Mouse (Mus musculus): ENCODE measurements at regions not wholly inside any gene's neighbourhood (a gene's known extent, or its start where the extent isn't known, plus 50 kb on each side); places are given as distances from the start of the nearest gene placed in this dataset.
A peak's percentile ranks its signal among the peaks of the same experiment; 100 is the strongest.

GRCm38 (mm10) chr14:76681581-76682377, 125.1 kb upstream of the Serp2 start:
- ATAC-seq (ENCODE audit: low FRiP score) (no peak), DNase-seq (ENCODE audit: low spot score) (no peak)
- H3K27me3 ChIP-seq (ENCODE audit: control insufficient read depth, insufficient read depth, low read length), result no peaks in the 10 kb centered on the region
- no peak overlapping the region for H3K4me3 ChIP-seq (ENCODE audit: low read depth, low read length)
- no peaks in the 10 kb centered on the region for H3K9me3 ChIP-seq (ENCODE audit: control insufficient read depth, low read length)
- 42% methylated on average over 8 of the region's 8 CpGs for WGBS
- H3K9ac ChIP-seq (ENCODE audit: low read depth, low read length), result no peak overlapping the region
- H3K4me2 ChIP-seq (replicated peaks; ENCODE audit: low read depth, low read length), result no peak overlapping the region
- peaks cover 10% of the 10 kb centered on the region for H3K4me1 ChIP-seq (replicated peaks; ENCODE audit: control insufficient read depth, insufficient read depth, low read length)
- no peaks in the 10 kb centered on the region for H3K36me3 ChIP-seq (ENCODE audit: control insufficient read depth, insufficient read depth, low read length)
- H3K27ac ChIP-seq (ENCODE audit: low read depth, low read length), result no peak overlapping the region

- Histone ChIP-seq H3K4me3 (ENCODE audit: low read depth, low read length) (no peak overlapping the region), H3K36me3 (ENCODE audit: control insufficient read depth, insufficient read depth, low read length) (no peaks in the 10 kb centered on the region), H3K27ac (ENCODE audit: low read depth, low read length) (peak overlapping the region; percentile 47; the same call in 1 of the 2 replicates), H3K27me3 (ENCODE audit: control insufficient read depth, insufficient read depth, low read length) (no peaks in the 10 kb centered on the region), H3K4me2 (replicated peaks; ENCODE audit: low read depth, low read length) (no peak overlapping the region), H3K9ac (ENCODE audit: low read depth, low read length) (no peak overlapping the region), H3K4me1 (replicated peaks; ENCODE audit: control insufficient read depth, insufficient read depth, low read length) (peaks cover 4% of the 10 kb centered on the region; the same call in 1 of the 2 replicates), H3K9me3 (ENCODE audit: control insufficient read depth, low read length) (no peaks in the 10 kb centered on the region)
- DNase-seq (ENCODE audit: low spot score) (peak; percentile 41), ATAC-seq (ENCODE audit: low FRiP score) (no peak)
- WGBS, result 13% methylated on average over 5 of the region's 5 CpGs
These were observed 121.9 kb upstream of the Serp2 start for GRCm38 (mm10) chr14:76678512-76679134.

- Histone ChIP-seq H3K4me1 (replicated peaks; ENCODE audit: control insufficient read depth, insufficient read depth, low read length) (0 out of 2 replicates have a peak, but pooled peaks cover 2% of the 10 kb centered on the region), H3K27ac (ENCODE audit: low read depth, low read length) (no peak overlapping the region), H3K4me3 (ENCODE audit: low read depth, low read length) (no peak overlapping the region), H3K9ac (ENCODE audit: low read depth, low read length) (no peak overlapping the region), H3K9me3 (ENCODE audit: control insufficient read depth, low read length) (no peaks in the 10 kb centered on the region), H3K4me2 (replicated peaks; ENCODE audit: low read depth, low read length) (no peak overlapping the region), H3K27me3 (ENCODE audit: control insufficient read depth, insufficient read depth, low read length) (no peaks in the 10 kb centered on the region), H3K36me3 (ENCODE audit: control insufficient read depth, insufficient read depth, low read length) (no peaks in the 10 kb centered on the region)
- DNase-seq (ENCODE audit: low spot score) (no peak), ATAC-seq (ENCODE audit: low FRiP score) (no peak)
- WGBS, result 28% methylated on average over 8 of the region's 8 CpGs
These were observed 118.3 kb upstream of the Serp2 start for GRCm38 (mm10) chr14:76674949-76675348.

- no peaks in the 10 kb centered on the region for H3K36me3 ChIP-seq (ENCODE audit: control insufficient read depth, insufficient read depth, low read length)
- no peak for ATAC-seq (ENCODE audit: low FRiP score)
- 83% methylated on average over 11 of the region's 11 CpGs for WGBS
These were observed 117.1 kb upstream of the Serp2 start for GRCm38 (mm10) chr14:76673671-76674331.

GRCm38 (mm10) chr14:76672899-76673298, 116.2 kb upstream of the Serp2 start:
- Histone ChIP-seq H3K9ac (ENCODE audit: low read depth, low read length) (no peak overlapping the region), H3K27ac (ENCODE audit: low read depth, low read length) (no peak overlapping the region), H3K27me3 (ENCODE audit: control insufficient read depth, insufficient read depth, low read length) (no peaks in the 10 kb centered on the region), H3K4me1 (replicated peaks; ENCODE audit: control insufficient read depth, insufficient read depth, low read length) (no peaks in the 10 kb centered on the region), H3K4me3 (ENCODE audit: low read depth, low read length) (no peak overlapping the region), H3K9me3 (ENCODE audit: control insufficient read depth, low read length) (no peaks in the 10 kb centered on the region), H3K36me3 (ENCODE audit: control insufficient read depth, insufficient read depth, low read length) (no peaks in the 10 kb centered on the region), H3K4me2 (replicated peaks; ENCODE audit: low read depth, low read length) (no peak overlapping the region)
- DNase-seq (ENCODE audit: low spot score) (no peak), ATAC-seq (ENCODE audit: low FRiP score) (no peak)
- 60% methylated on average over 6 of the region's 6 CpGs for WGBS

More at GRCm38 (mm10) chr14:76673671-76674331, 117.1 kb upstream of the Serp2 start:
- Histone ChIP-seq H3K9ac (ENCODE audit: low read depth, low read length) (no peak overlapping the region), H3K4me2 (replicated peaks; ENCODE audit: low read depth, low read length) (no peak overlapping the region), H3K27me3 (ENCODE audit: control insufficient read depth, insufficient read depth, low read length) (no peaks in the 10 kb centered on the region), H3K9me3 (ENCODE audit: control insufficient read depth, low read length) (no peaks in the 10 kb centered on the region), H3K4me3 (ENCODE audit: low read depth, low read length) (no peak overlapping the region), H3K4me1 (replicated peaks; ENCODE audit: control insufficient read depth, insufficient read depth, low read length) (0 out of 2 replicates have a peak, but pooled peaks cover 2% of the 10 kb centered on the region), H3K27ac (ENCODE audit: low read depth, low read length) (no peak overlapping the region)
- DNase-seq (ENCODE audit: low spot score), result no peak

GRCm38 (mm10) chr14:76672442-76672841, 115.8 kb upstream of the Serp2 start:
- ATAC-seq (ENCODE audit: low FRiP score) (no peak), DNase-seq (ENCODE audit: low spot score) (no peak)
- Histone ChIP-seq H3K4me3 (ENCODE audit: low read depth, low read length) (no peak overlapping the region), H3K27ac (ENCODE audit: low read depth, low read length) (no peak overlapping the region), H3K9me3 (ENCODE audit: control insufficient read depth, low read length) (no peaks in the 10 kb centered on the region), H3K4me2 (replicated peaks; ENCODE audit: low read depth, low read length) (no peak overlapping the region), H3K9ac (ENCODE audit: low read depth, low read length) (no peak overlapping the region), H3K4me1 (replicated peaks; ENCODE audit: control insufficient read depth, insufficient read depth, low read length) (no peaks in the 10 kb centered on the region), H3K36me3 (ENCODE audit: control insufficient read depth, insufficient read depth, low read length) (no peaks in the 10 kb centered on the region), H3K27me3 (ENCODE audit: control insufficient read depth, insufficient read depth, low read length) (no peaks in the 10 kb centered on the region)
- WGBS, result 82% methylated on average over 2 of the region's 2 CpGs

GRCm38 (mm10) chr14:76671023-76671422, 114.3 kb upstream of the Serp2 start:
- whole genome bisulfite sequencing, result 92% methylated on average over 4 of the region's 4 CpGs
- H3K4me1 ChIP-seq (replicated peaks; ENCODE audit: control insufficient read depth, insufficient read depth, low read length), result no peaks in the 10 kb centered on the region
- H3K9me3 ChIP-seq (ENCODE audit: control insufficient read depth, low read length), result no peaks in the 10 kb centered on the region
- no peak for ATAC-seq (ENCODE audit: low FRiP score)
- no peak overlapping the region for H3K27ac ChIP-seq (ENCODE audit: low read depth, low read length)
- H3K36me3 ChIP-seq (ENCODE audit: control insufficient read depth, insufficient read depth, low read length), result no peaks in the 10 kb centered on the region
- H3K9ac ChIP-seq (ENCODE audit: low read depth, low read length), result no peak overlapping the region
- no peak overlapping the region for H3K4me3 ChIP-seq (ENCODE audit: low read depth, low read length)
- no peaks in the 10 kb centered on the region for H3K27me3 ChIP-seq (ENCODE audit: control insufficient read depth, insufficient read depth, low read length)
- no peak overlapping the region for H3K4me2 ChIP-seq (replicated peaks; ENCODE audit: low read depth, low read length)
- DNase-seq (ENCODE audit: low spot score), result no peak

GRCm38 (mm10) chr14:76665754-76666371, 109.2 kb upstream of the Serp2 start:
- Histone ChIP-seq H3K9me3 (ENCODE audit: control insufficient read depth, low read length) (no peaks in the 10 kb centered on the region), H3K36me3 (ENCODE audit: control insufficient read depth, insufficient read depth, low read length) (no peaks in the 10 kb centered on the region), H3K4me2 (replicated peaks; ENCODE audit: low read depth, low read length) (no peak overlapping the region), H3K4me3 (ENCODE audit: low read depth, low read length) (no peak overlapping the region), H3K9ac (ENCODE audit: low read depth, low read length) (no peak overlapping the region), H3K4me1 (replicated peaks; ENCODE audit: control insufficient read depth, insufficient read depth, low read length) (no peaks in the 10 kb centered on the region), H3K27me3 (ENCODE audit: control insufficient read depth, insufficient read depth, low read length) (no peaks in the 10 kb centered on the region), H3K27ac (ENCODE audit: low read depth, low read length) (no peak overlapping the region)
- ATAC-seq (ENCODE audit: low FRiP score) (no peak), DNase-seq (ENCODE audit: low spot score) (no peak)
- 75% methylated on average over 12 of the region's 12 CpGs for WGBS
